Mouse (Mus musculus) macrophage (primary cell): ENCODE results near the gene Zfp652. TPM values are rescaled to one million over a fixed set of nuclear protein-coding genes. Genes with fewer than 3 reads are reported as not detected.

ENCODE experiments used
- H3K27ac ChIP-seq: fragments of 350-480 bp; formaldehyde crosslinking; 2 replicates; pipeline ENCODE4 v1.9.0; 2021
- H3K36me3 ChIP-seq: fragments of 350-480 bp; formaldehyde crosslinking; 2 replicates; pipeline ENCODE4 v1.9.0; 2021; ENCODE audit errors: inconsistent target
- H3K4me3 ChIP-seq: fragments of 350-480 bp; formaldehyde crosslinking; 2 replicates; pipeline ENCODE4 v1.9.0; 2021; ENCODE audit errors: inconsistent target
- H3K79me2 ChIP-seq: fragments of 350-480 bp; formaldehyde crosslinking; 2 replicates; pipeline ENCODE4 v1.9.0; 2021; ENCODE audit errors: inconsistent target
- WGBS: methylation state at CpG from one replicate; pipeline ENCODE4 v1.1.7; 2026; ENCODE audit warnings: inconsistent platforms; ENCODE audit not compliant: missing documents; 5-methylcytosine and 5-hydroxymethylcytosine counted together
- polyA plus RNA-seq: library from polyadenylated mRNA; stranded (reverse); fragments of 250-400 nt; gene quantifications from 3 replicates; pipeline ENCODE4 v1.2.4, GENCODE M21; 2018; ENCODE audit warnings: inconsistent platforms

Zfp652 gene
- polyA plus RNA-seq, 1 experiment from 2014 or later: 26.2 TPM

DNA sequence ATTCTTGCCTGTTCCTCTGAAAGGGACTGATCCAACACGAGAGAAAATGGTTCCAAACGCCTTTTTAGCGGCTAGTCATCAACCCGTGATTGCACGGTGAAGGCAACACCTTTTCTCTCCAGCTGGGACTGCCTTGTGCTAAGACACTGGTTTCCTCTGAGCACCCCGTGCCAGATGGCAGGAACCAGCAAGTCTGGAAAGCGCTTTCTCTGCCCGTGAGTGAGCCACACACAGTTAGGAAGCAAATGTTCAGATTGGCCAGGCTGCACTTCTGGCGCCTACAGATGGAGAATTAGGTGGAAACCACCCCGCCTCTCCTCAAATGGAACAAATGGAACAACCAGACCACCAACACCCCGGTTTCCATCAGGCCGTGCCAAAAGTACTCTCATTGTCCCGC, 79.3 kb downstream of the Zfp652 start:
- H3K79me2 ChIP-seq: no peaks in the 10 kb centered on the region
- WGBS: 92% methylated on average over 13 of the region's 13 CpGs
- no peak overlapping the region for H3K27ac ChIP-seq
- no peak overlapping the region for H3K4me3 ChIP-seq
- no peaks in the 10 kb centered on the region for H3K36me3 ChIP-seq

DNA sequence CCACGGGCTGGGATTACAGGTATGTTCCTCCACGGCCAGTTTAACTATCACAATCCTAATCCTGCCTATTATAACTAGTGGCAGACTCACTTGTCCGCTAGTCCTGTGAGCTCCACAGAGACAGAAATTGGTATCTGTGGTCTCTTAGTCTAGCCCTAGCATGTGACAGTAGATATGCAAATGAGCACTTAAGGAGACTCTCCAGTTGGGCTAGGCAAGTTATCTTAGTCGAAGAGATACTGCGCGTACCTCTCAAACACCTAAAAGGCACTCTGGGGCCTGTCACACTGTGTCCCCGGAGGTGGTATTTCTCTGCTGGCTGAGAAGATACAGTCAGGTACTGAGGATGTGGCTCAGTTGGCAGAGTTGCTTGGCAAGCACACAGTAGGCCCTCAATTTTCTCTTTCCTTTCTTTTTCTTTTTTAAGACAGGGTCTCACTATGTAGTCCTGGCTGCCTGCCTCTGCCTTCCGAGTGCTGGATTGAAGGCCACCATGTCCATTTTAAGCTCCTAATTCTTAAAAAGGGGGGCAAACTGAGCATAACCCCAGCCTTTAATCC, 80.6 kb downstream of the Zfp652 start:
- 97% methylated on average over 7 of the region's 8 CpGs for WGBS
- Histone ChIP-seq H3K36me3 (no peaks in the 10 kb centered on the region), H3K27ac (no peak overlapping the region), H3K4me3 (no peak overlapping the region), H3K79me2 (no peaks in the 10 kb centered on the region)

DNA sequence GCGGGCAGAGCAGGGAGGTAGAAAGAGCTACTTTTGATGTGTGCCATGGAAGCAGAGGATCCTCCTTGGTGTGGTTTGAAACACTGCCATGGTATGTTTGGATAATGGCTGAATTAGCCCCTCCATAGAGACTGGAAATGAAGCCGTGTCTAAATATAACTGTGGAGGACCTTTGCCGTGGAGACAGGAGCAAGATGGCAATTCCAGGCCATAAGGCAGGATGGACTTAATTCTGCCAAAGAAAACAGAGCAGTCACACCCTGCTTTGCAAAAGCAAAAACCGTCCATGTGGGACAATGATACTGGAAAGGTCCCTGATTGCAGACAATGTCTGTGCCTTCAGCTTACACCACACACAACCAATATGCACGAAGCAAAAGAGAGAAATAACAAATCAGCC, 81.7 kb downstream of the Zfp652 start:
- 83% methylated on average over 5 of the region's 5 CpGs for whole genome bisulfite sequencing
- Histone ChIP-seq H3K4me3 (no peak overlapping the region), H3K27ac (no peak overlapping the region), H3K36me3 (no peaks in the 10 kb centered on the region), H3K79me2 (no peaks in the 10 kb centered on the region)

DNA sequence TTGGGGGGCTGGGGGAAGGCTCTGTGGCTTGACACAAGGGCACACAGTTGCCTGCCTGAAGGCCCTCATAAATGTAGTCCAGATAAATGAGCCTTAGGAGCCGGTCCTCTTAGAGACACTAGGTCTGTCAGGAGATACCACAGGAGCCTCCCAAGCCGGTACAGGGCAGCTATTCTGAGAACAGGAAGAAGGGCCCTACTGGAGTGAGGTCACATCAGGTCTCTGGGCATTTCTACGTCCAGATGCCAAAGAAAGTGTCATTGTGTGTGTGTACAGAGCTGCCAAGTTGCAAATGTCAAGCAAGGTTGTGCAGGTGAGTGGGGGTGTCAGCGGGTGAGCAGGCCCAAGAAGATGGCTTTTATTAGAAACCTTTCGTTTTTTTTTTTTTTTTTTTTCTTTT, 83.1 kb downstream of the Zfp652 start:
- Histone ChIP-seq H3K27ac (no peak overlapping the region), H3K36me3 (no peaks in the 10 kb centered on the region), H3K4me3 (no peak overlapping the region), H3K79me2 (no peaks in the 10 kb centered on the region)
- WGBS: 82% methylated on average over 4 of the region's 5 CpGs

DNA sequence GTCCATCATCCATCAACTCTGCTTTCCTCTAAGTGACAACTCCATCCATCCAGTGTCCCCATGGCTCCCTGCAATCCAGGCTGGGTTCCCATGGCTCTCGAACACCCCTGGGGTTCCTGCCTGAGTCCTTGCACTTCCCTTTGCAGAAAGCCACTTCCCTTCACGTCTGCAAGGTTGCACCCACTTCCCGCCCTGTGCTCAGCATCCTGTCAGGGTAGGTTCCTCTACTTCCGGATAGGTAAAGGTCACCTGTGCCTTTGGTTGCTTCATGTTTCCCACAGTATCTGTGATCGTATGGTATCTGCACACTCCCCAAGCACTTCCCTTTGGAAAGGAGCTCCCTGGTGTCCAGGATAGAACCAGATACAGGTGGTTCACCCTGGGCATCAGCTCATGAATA, 92.5 kb downstream of the Zfp652 start:
- Histone ChIP-seq H3K36me3 (no peaks in the 10 kb centered on the region), H3K4me3 (no peak overlapping the region), H3K27ac (no peak overlapping the region), H3K79me2 (no peaks in the 10 kb centered on the region)
- WGBS: 59% methylated on average over 5 of the region's 5 CpGs

DNA sequence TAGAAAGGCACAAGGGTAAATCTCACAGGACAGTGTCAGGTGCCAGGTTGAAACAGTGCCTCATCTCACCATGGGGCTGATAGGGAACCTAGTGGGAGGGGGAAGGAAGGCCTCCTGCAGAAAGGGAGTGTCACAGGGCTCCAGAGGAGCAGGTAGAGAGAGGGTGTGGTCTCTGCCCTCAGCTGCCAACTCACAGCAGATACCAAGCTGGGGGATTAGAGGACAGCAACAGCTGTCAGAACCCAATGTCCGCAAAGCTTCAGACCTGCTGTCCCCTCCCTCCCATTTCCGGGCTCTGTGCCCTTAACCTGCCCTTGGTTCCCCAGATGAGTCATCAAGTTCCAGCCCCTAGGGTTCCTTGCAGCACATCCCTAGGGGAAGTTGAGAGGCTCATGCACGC, 93.1 kb downstream of the Zfp652 start:
- H3K4me3 ChIP-seq: no peak overlapping the region
- H3K79me2 ChIP-seq: no peaks in the 10 kb centered on the region
- no peak overlapping the region for H3K27ac ChIP-seq
- 10% methylated on average over 3 of the region's 3 CpGs for WGBS
- H3K36me3 ChIP-seq: no peaks in the 10 kb centered on the region

DNA sequence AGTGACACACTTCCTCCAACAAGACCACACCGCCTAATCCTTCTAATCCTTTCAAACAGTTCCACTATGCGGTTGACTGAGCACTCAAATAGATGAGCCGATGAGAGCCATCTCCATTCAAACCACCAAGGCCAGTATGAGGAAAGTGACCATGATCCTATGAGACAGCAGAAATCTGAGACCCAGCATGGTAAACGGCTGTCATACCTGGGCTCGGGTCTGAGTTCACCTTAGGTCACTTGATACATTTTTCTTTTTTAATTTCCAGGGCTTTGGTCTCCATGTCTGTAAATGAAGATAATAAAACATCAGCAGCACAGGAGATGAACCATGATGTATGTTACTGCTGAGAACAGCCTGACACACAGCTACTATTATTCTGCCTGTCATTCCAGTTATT, 95.4 kb downstream of the Zfp652 start:
- Histone ChIP-seq H3K27ac (no peak overlapping the region), H3K79me2 (no peaks in the 10 kb centered on the region), H3K36me3 (no peaks in the 10 kb centered on the region), H3K4me3 (no peak overlapping the region)
- WGBS: 100% methylated on average over 4 of the region's 5 CpGs

DNA sequence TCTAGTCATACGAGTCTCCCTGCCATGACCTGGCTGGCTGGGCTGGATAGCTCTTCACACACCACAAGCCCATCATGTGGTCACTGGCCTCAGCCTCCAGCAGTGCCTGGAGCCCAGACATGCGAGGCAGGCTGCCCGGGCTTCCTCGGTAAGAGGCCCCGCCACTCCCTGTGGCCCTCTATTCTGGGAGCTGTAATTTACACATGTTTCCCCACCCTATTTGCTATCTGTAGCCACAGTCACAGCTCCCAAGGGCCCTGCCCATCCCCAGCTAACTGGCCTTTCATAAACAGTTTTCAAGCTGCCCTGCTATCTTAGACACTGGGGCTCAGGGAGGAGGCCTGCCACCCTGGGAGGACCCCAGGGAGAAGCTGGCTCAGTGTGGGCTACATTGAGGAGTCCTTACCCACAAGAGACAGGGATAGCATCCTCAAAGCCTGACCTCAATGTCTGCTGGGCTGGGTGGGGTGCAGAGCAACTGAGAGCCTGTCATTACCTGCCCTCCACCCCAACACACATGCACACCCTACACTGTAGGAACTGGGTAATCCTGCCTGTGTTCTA, 96.1 kb downstream of the Zfp652 start:
- no peaks in the 10 kb centered on the region for H3K79me2 ChIP-seq
- H3K36me3 ChIP-seq: no peaks in the 10 kb centered on the region
- H3K4me3 ChIP-seq: no peak overlapping the region
- WGBS: 97% methylated on average over 5 of the region's 5 CpGs
- H3K27ac ChIP-seq: no peak overlapping the region

DNA sequence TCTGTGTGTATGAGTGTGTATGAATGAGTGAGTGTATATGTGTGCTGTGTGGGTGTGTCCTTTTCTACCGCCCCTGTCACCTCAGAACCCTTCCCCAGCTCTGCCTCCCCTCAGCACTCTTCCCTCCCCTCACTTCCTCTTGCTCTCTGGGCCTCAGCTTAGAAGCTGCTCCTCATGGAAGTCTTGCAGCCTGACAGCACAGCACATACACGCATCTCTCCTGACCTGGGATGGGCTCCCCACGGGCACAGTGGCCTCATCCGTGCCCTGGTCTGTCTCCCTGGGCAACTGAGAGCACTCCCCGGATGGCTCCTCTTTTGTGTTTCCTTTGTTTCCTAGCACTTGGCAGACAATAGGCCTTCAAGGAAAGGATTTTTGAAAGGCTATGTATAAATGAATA, 97.1 kb downstream of the Zfp652 start:
- H3K79me2 ChIP-seq: no peaks in the 10 kb centered on the region
- H3K36me3 ChIP-seq: no peaks in the 10 kb centered on the region
- no peak overlapping the region for H3K27ac ChIP-seq
- H3K4me3 ChIP-seq: no peak overlapping the region
- 56% methylated on average over 5 of the region's 5 CpGs for WGBS

DNA sequence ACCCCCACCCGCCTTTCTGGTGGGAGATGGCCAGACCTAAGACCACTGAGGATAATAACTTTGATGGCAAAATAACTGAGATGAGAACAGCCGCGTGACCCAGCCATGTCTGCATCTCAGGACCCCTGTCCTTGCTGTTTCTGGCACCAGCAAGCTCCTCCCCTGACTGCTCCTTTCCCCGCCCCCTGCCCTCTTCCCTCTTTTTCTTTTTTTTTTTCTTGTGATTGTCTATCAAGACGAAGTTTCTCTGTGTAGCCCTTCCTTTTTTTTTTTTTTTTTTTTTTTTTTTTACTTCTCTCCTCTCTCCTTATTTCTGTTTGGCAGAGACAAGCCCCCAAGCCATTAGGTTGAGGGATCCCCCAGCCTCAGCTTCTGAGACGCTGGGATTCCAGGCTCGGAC, 98.4 kb downstream of the Zfp652 start:
- H3K36me3 ChIP-seq: no peaks in the 10 kb centered on the region
- H3K27ac ChIP-seq: no peak overlapping the region
- no peak overlapping the region for H3K4me3 ChIP-seq
- 70% methylated on average over 7 of the region's 7 CpGs for WGBS
- no peaks in the 10 kb centered on the region for H3K79me2 ChIP-seq

DNA sequence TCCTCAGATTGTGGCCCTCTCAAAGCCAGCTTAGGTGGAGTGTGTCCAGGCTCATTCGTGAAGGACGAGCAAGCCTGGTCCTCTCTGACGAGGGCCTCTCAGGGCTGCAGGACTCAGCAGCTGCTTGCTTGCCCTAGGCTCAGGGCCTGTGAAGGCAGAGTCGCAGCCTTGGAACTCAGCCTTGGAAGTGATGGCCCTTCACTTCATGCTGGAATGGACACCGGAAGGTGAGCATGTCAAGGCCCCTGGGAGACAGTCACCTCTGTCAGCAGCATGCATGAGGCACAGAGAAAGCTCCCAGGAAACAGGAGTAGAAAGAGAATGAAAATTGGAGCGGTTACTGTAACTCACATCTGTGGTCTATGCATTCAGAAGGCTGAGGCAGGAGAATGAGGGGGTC, 99.3 kb downstream of the Zfp652 start:
- 98% methylated on average over 6 of the region's 6 CpGs for WGBS
- Histone ChIP-seq H3K79me2 (no peaks in the 10 kb centered on the region), H3K4me3 (no peak overlapping the region), H3K27ac (no peak overlapping the region), H3K36me3 (no peaks in the 10 kb centered on the region)

DNA sequence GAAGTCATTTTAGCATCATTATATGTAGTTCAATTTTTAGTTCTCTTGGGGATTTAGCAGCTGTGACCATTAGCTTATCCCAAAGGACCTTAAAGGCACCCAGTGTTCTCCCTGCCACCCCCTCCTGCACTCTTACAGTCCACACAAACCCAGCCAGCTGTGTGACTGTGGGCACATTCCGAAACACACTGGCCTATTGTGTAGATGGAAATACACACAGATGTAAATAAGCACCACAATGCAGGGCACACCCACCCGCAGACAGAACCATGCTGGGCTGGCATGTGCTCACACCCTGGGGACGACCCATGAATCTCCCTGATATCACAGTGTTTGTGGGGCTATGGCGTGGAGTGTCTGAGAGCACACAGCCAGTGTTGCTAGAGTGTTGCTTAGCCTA, 99.8 kb downstream of the Zfp652 start:
- H3K79me2 ChIP-seq: no peaks in the 10 kb centered on the region
- no peak overlapping the region for H3K27ac ChIP-seq
- H3K36me3 ChIP-seq: no peaks in the 10 kb centered on the region
- H3K4me3 ChIP-seq: no peak overlapping the region
- 93% methylated on average over 4 of the region's 4 CpGs for WGBS

DNA sequence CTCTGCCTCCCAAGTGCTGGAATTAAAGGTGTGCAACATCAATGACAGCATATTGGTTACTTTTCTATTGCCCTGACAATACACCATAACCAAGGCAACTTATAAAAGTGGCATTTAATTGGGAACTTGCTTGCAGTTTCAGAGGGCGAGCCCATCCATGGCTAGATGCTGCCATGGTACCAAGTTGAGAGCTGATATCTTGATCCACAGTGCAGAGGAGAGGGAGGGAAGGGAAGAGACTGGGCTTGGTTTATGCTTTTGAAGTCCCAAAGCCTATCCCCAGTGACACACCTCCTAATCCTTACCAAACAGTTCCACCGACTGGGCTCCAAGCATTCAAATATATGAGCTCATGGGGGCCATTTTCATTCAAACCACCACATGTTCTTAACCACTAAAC, 101.6 kb downstream of the Zfp652 start:
- Histone ChIP-seq H3K79me2 (no peaks in the 10 kb centered on the region), H3K4me3 (no peak overlapping the region), H3K36me3 (no peaks in the 10 kb centered on the region), H3K27ac (no peak overlapping the region)
- 100% methylated on average over 2 of the region's 2 CpGs for WGBS

DNA sequence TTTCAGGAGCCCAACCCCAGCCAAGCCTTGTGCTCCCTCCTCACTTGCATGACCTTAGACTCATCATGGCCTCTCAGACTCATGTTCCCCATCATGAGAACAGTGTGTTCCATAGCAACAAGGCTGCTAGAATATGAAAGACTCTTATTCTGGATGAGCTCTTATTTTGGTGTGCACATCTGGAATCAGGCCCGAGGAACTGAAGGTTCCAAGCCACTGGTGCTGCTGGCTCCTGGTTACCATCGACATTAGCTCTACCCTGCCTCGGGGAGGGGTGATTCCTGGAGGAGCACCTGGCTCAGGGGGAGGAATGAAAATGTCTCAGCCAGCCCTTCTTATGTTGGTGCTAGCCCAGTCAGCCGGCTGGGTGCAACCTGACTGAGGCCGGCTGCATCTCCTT, 102.4 kb downstream of the Zfp652 start:
- WGBS: 81% methylated on average over 5 of the region's 5 CpGs
- H3K79me2 ChIP-seq: no peaks in the 10 kb centered on the region
- H3K4me3 ChIP-seq: no peak overlapping the region
- H3K27ac ChIP-seq: no peak overlapping the region
- no peaks in the 10 kb centered on the region for H3K36me3 ChIP-seq

DNA sequence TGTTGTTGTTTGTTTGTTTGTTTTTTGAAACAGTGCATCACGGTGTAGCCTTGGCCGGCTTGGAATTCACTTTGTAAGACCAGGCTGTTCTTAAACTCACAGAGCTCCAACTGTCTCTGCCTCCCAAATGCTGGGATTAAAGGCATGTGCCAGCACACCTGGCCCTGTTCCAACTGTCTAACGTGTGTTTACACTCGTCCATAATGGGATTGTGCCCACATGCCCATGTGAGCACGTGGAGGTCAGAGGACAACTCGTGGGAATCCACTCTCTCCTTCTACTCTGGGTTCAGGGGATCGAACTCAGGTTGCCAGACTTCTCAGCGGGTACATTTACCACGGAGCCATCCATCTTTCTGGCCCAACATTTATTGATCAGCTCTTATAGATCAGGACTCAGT, 102.9 kb downstream of the Zfp652 start:
- H3K36me3 ChIP-seq: no peaks in the 10 kb centered on the region
- no peak overlapping the region for H3K27ac ChIP-seq
- H3K79me2 ChIP-seq: no peaks in the 10 kb centered on the region
- H3K4me3 ChIP-seq: no peak overlapping the region
- 88% methylated on average over 9 of the region's 9 CpGs for WGBS

DNA sequence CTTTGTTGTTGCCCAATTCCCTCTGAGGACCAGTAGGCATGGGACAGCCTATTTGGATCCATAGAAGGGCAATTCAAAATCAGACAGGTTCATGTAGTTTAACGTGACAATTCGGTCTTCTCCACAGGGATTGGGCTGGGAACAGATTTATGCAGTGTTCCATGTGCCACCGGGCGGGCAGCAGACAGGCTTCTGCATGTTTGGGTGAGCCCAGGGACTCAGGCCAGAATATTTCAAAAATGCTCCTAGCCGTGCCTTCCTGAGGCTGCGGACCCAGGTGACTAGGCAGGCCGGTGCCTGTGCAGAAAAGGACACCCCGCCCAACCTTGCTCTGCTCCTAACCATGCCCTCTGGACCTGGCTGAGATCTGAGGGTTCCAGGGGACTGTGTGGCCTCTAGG, 106.7 kb downstream of the Zfp652 start:
- Histone ChIP-seq H3K79me2 (no peaks in the 10 kb centered on the region), H3K4me3 (no peak overlapping the region), H3K27ac (no peak overlapping the region), H3K36me3 (no peaks in the 10 kb centered on the region)
- 97% methylated on average over 8 of the region's 8 CpGs for WGBS
